Mouse (Mus musculus) left cerebral cortex, postnatal 25 days (tissue): ENCODE measurements at regions not wholly inside any gene's neighbourhood (a gene's known extent, or its start where the extent isn't known, plus 50 kb on each side); places are given as distances from the start of the nearest gene placed in this dataset.

Experiments
- DNase-seq, 2 experiments: peaks; one replicate each; pipeline ENCODE4 v3.0.0; 2022; ENCODE audit warnings: low spot score in 2 of 2, mixed read lengths in 1 of 2
- intact Hi-C: fragments of 180-260 bp; cut with DNase I; formaldehyde crosslinking; loops from one replicate; pipeline ENCODE4 v1.15.1; 2025

- DNase-seq = no peak
- intact Hi-C loops = no loop called here
Measured at GRCm38 (mm10) chr3:128181221-128181908, 285.2 kb upstream of the Fam241a start.

- DNase-seq = no peak
- intact Hi-C loops = no loop called here
Measured at GRCm38 (mm10) chr3:128149216-128149615, 253.1 kb upstream of the Fam241a start.

GRCm38 (mm10) chr3:128145329-128145728 lies 249.2 kb upstream of the Fam241a start:
- no peak for DNase-seq
- intact Hi-C loops = no loop called here

- intact Hi-C loops = no loop called here
- no peak for DNase-seq
Measured at GRCm38 (mm10) chr3:128127836-128128235, 231.7 kb upstream of the Fam241a start.

- intact Hi-C loops = no loop called here
Measured at GRCm38 (mm10) chr3:128126664-128127063, 230.5 kb upstream of the Fam241a start.

GRCm38 (mm10) chr3:128122111-128122510 lies 226.0 kb upstream of the Fam241a start:
- peak in 1 of 2 experiments; percentile 8 for DNase-seq
- intact Hi-C loops = no loop called here

More at GRCm38 (mm10) chr3:128126664-128127063, 230.5 kb upstream of the Fam241a start:
- peak in 1 of 2 experiments; percentile 42 for DNase-seq

- no peak for DNase-seq
- intact Hi-C loops = no loop called here
Measured at GRCm38 (mm10) chr3:128120647-128121440, 224.7 kb upstream of the Fam241a start.

- no peak for DNase-seq
- intact Hi-C loops = no loop called here
Measured at GRCm38 (mm10) chr3:128113209-128113608, 217.1 kb upstream of the Fam241a start.

- intact Hi-C loops = no loop called here
- no peak for DNase-seq
Measured at GRCm38 (mm10) chr3:128110406-128110805, 214.3 kb upstream of the Fam241a start.

- no peak for DNase-seq
- intact Hi-C loops = no loop called here
Measured at GRCm38 (mm10) chr3:128104516-128104915, 208.4 kb upstream of the Fam241a start.

GRCm38 (mm10) chr3:128093046-128093445 lies 196.9 kb upstream of the Fam241a start:
- DNase-seq = no peak
- intact Hi-C loops = no loop called here

GRCm38 (mm10) chr3:128088207-128088606 lies 192.1 kb upstream of the Fam241a start:
- DNase-seq = peak; percentile 32 to 66
- intact Hi-C loops = loop anchor here (2.0 to 10.0 kb wide), 2 partner anchors 249 to 1117 kb away; no protein-coding TSS in a partner anchor

GRCm38 (mm10) chr3:128087163-128087562 lies 191.0 kb upstream of the Fam241a start:
- intact Hi-C loops = loop anchor here (10.0 kb wide), 1 partner anchor 1118 kb away; no protein-coding TSS in a partner anchor

GRCm38 (mm10) chr3:128082463-128082862 lies 186.3 kb upstream of the Fam241a start:
- no peak for DNase-seq
- intact Hi-C loops = loop anchor here (10.0 kb wide), 1 partner anchor 1122 kb away; no protein-coding TSS in a partner anchor

More at GRCm38 (mm10) chr3:128087163-128087562, 191.0 kb upstream of the Fam241a start:
- DNase-seq = no peak

GRCm38 (mm10) chr3:128081430-128081829 lies 185.3 kb upstream of the Fam241a start:
- no peak for DNase-seq
- intact Hi-C loops = loop anchor here (10.0 kb wide), 1 partner anchor 1123 kb away; no protein-coding TSS in a partner anchor

GRCm38 (mm10) chr3:128067861-128068260 lies 171.7 kb upstream of the Fam241a start:
- no peak for DNase-seq
- intact Hi-C loops = no loop called here

- intact Hi-C loops = no loop called here
- no peak for DNase-seq
Measured at GRCm38 (mm10) chr3:128054031-128054430, 157.9 kb upstream of the Fam241a start.

- intact Hi-C loops = no loop called here
- DNase-seq = no peak
Measured at GRCm38 (mm10) chr3:128043709-128044108, 147.6 kb upstream of the Fam241a start.

- no peak for DNase-seq
- intact Hi-C loops = no loop called here
Measured at GRCm38 (mm10) chr3:128040407-128041115, 144.4 kb upstream of the Fam241a start.

- intact Hi-C loops = no loop called here
- DNase-seq = no peak
Measured at GRCm38 (mm10) chr3:128039185-128039584, 143.1 kb upstream of the Fam241a start.
